ENCODE assay signal across 8 mouse cellular contexts in the genomic region with DNA sequence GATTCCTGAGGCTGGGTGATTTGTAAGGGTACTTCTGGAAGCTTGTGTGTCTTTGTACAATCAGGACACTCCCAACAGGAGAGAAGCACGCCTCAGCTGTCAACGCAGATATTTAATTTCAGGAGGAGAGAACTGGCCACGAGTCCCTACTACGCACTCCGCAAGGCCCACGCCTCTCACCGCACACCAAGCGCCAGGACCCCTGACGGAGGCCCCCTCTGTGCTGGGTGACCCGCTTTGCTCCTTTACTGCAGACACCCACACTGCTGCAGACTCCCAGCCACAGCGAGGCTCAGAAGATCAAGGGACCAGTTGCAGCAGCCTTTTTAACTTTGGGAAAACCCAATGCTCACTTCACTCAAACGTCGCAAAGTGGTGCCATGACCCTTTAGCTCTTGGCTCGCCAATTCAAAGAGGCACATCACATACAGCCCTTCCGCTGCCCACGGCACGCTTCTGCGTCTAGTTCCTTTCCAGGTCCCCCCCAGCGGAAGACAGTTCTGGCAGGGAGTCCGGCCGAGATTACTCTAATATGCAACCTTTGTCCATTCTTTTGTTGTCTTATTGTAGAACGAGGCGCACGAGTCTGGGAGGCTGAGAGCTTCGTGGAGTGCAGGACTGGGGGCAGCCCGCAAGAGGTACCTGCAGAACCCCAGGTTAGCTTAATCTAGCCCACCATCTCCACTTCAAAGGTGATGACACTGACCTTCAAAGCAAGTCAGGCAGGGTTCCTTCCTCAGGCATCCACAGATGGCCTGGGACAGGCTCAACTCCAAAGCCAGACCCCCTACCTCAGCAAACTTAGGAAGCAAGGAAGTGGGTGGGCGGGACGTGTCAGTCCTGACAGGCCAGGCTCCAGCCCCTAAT. TPM values are rescaled to one million over a fixed set of nuclear protein-coding genes. Genes with fewer than 3 reads are reported as not detected.
DNase-seq lines count a peak whose midpoint lies in the region; ATAC-seq and TF ChIP-seq lines count a peak whose summit lies in the region.

No protein-coding gene starts in this region.

- peak; percentile 0; the same call in 1 of the 2 replicates for ATAC-seq in lung, embryonic 15.5 days (ENCODE audit: borderline replicate concordance, extremely low read depth, low FRiP score, low TSS enrichment)
- peak; percentile 25 for ATAC-seq in forebrain, embryonic 16.5 days
- no peak for ATAC-seq in limb, embryonic 14.5 days (ENCODE audit: low FRiP score, low read depth)
- ATAC-seq in stomach, embryonic 14.5 days (ENCODE audit: insufficient number of reproducible peaks, insufficient read depth, low FRiP score, low read depth), result no peak

- DNase-seq in lung, adult 18-20 months, result no peak
- DNase-seq in cerebellum, adult 18-20 months, result peak; percentile 25 to 34
- DNase-seq in limb, embryonic 14.5 days (ENCODE audit: low spot score), result peak; percentile 46
- no peak for DNase-seq in MN1 (ENCODE audit: low spot score)
- no peak for DNase-seq in thymus, postnatal 0 days (ENCODE audit: low spot score)

- H3K4me2 ChIP-seq in lung, embryonic 15.5 days, result peak overlapping the region; percentile 94
- H3K4me2 ChIP-seq in forebrain, embryonic 16.5 days (ENCODE audit: low read length), result peak overlapping the region; percentile 96
- H3K4me2 ChIP-seq in limb, embryonic 14.5 days (replicated peaks; ENCODE audit: low read depth, low read length, severe bottlenecking), result peak overlapping the region; percentile 98
- peak overlapping the region; percentile 75 for H3K4me2 ChIP-seq in stomach, embryonic 14.5 days (replicated peaks; ENCODE audit: low read depth, low read length)

- peak overlapping the region; percentile 86 for H3K4me3 ChIP-seq in lung, embryonic 15.5 days
- peak overlapping the region; percentile 57 for H3K4me3 ChIP-seq in forebrain, embryonic 16.5 days (replicated peaks; ENCODE audit: low read length)
- H3K4me3 ChIP-seq in limb, embryonic 14.5 days (replicated peaks; ENCODE audit: low read length), result peak overlapping the region; percentile 78
- H3K4me3 ChIP-seq in stomach, embryonic 14.5 days (ENCODE audit: low read depth, low read length), result peak overlapping the region; percentile 68

- H3K4me1 ChIP-seq in lung, embryonic 15.5 days, result peaks cover 27% of the 10 kb centered on the region
- peaks cover 21% of the 10 kb centered on the region for H3K4me1 ChIP-seq in forebrain, embryonic 16.5 days (replicated peaks; ENCODE audit: control insufficient read depth, insufficient read depth, low read length)
- peaks cover 16% of the 10 kb centered on the region for H3K4me1 ChIP-seq in limb, embryonic 14.5 days (ENCODE audit: control insufficient read depth, insufficient read depth, low read length)
- H3K4me1 ChIP-seq in stomach, embryonic 14.5 days (ENCODE audit: control insufficient read depth, insufficient read depth, low read length), result peaks cover 8% of the 10 kb centered on the region; the same call in 1 of the 2 replicates

- H3K9me3 ChIP-seq in lung, embryonic 15.5 days, result no peaks in the 10 kb centered on the region
- H3K9me3 ChIP-seq in forebrain, embryonic 16.5 days (ENCODE audit: control insufficient read depth, low read length), result no peaks in the 10 kb centered on the region
- H3K9me3 ChIP-seq in limb, embryonic 14.5 days (ENCODE audit: control insufficient read depth, low read length), result no peaks in the 10 kb centered on the region
- no peaks in the 10 kb centered on the region for H3K9me3 ChIP-seq in stomach, embryonic 14.5 days (ENCODE audit: control insufficient read depth, low read depth, low read length)

- H3K27ac ChIP-seq in lung, embryonic 15.5 days, result peak overlapping the region; percentile 71; the same call in 1 of the 2 replicates
- H3K27ac ChIP-seq in forebrain, embryonic 16.5 days (ENCODE audit: low read length), result no peak overlapping the region
- H3K27ac ChIP-seq in limb, embryonic 14.5 days (replicated peaks; ENCODE audit: low read depth, low read length), result no peak overlapping the region
- H3K27ac ChIP-seq in stomach, embryonic 14.5 days (ENCODE audit: low read length), result no peak overlapping the region; the same call in 1 of the 2 replicates

- no peak for TF ChIP-seq POLR2A in limb, embryonic 14.5 days (IDR thresholded peaks at IDR 0.05; ENCODE audit: borderline replicate concordance, extremely low read depth, insufficient read depth, insufficient read length)

- H3K27me3 ChIP-seq in lung, embryonic 15.5 days, result no peaks in the 10 kb centered on the region
- no peaks in the 10 kb centered on the region for H3K27me3 ChIP-seq in forebrain, embryonic 16.5 days (replicated peaks; ENCODE audit: control insufficient read depth, insufficient read depth, low read length)
- no peaks in the 10 kb centered on the region for H3K27me3 ChIP-seq in limb, embryonic 14.5 days (ENCODE audit: control insufficient read depth, insufficient read depth, low read length)
- no peaks in the 10 kb centered on the region for H3K27me3 ChIP-seq in stomach, embryonic 14.5 days (ENCODE audit: control insufficient read depth, insufficient read depth, low read length)

- H3K9ac ChIP-seq in lung, embryonic 15.5 days, result peak overlapping the region; percentile 79
- H3K9ac ChIP-seq in forebrain, embryonic 16.5 days (replicated peaks; ENCODE audit: low read depth, low read length), result peak overlapping the region; percentile 67
- H3K9ac ChIP-seq in limb, embryonic 14.5 days (ENCODE audit: low read depth, low read length, severe bottlenecking), result peak overlapping the region; percentile 87
- peak overlapping the region; percentile 86; the same call in 1 of the 2 replicates for H3K9ac ChIP-seq in stomach, embryonic 14.5 days (replicated peaks; ENCODE audit: low read depth, low read length)

- no peaks in the 10 kb centered on the region for H3K36me3 ChIP-seq in lung, embryonic 15.5 days
- H3K36me3 ChIP-seq in forebrain, embryonic 16.5 days (ENCODE audit: control insufficient read depth, insufficient read depth), result no peaks in the 10 kb centered on the region
- no peaks in the 10 kb centered on the region for H3K36me3 ChIP-seq in limb, embryonic 14.5 days (ENCODE audit: control insufficient read depth, insufficient read depth, low read length)
- H3K36me3 ChIP-seq in stomach, embryonic 14.5 days (ENCODE audit: control insufficient read depth, insufficient read depth, low read length), result no peaks in the 10 kb centered on the region

- 25% methylated on average over 28 of the region's 28 CpGs for WGBS in lung, embryonic 15.5 days
- 55% methylated on average over 28 of the region's 28 CpGs for WGBS in forebrain, embryonic 16.5 days
- 33% methylated on average over 28 of the region's 28 CpGs for WGBS in limb, embryonic 14.5 days
- WGBS in stomach, embryonic 14.5 days, result 33% methylated on average over 28 of the region's 28 CpGs

RNA-seq across cellular contexts. Expression of a gene that starts 1.2 kb away (rescaled TPM):
- 98.5 and 99.1 TPM in 2 replicates for polyA plus RNA-seq in lung, embryonic 15.5 days (2015; fragmentation: Nextera tagmentation; extraction: Ambion mirVana)
- polyA plus RNA-seq in forebrain, embryonic 16.5 days (2015; fragmentation: Nextera tagmentation; extraction: Ambion mirVana), result 76.8 and 80.7 TPM in 2 replicates
- 105 and 108 TPM in 2 replicates for polyA plus RNA-seq in limb, embryonic 14.5 days (2012; rRNA removed)
- polyA plus RNA-seq in limb, embryonic 14.5 days (2014; fragmentation: Nextera tagmentation; extraction: Ambion mirVana), result 89.5 and 94.5 TPM in 2 replicates
- polyA plus RNA-seq in stomach, embryonic 14.5 days (2014; fragmentation: Nextera tagmentation; extraction: Ambion mirVana), result 96.4 and 105 TPM in 2 replicates
- polyA plus RNA-seq in thymus, postnatal 0 days (2015; fragmentation: Nextera tagmentation; extraction: Ambion mirVana), result 64.7 and 64.9 TPM in 2 replicates

Comparison
In these comparisons a context has a peak if more than half of its experiments do, and no peak if none do; other contexts are left out.
1. ATAC-seq: peak in lung, embryonic 15.5 days (single experiment) and forebrain, embryonic 16.5 days (single experiment); none in limb, embryonic 14.5 days (single experiment) and stomach, embryonic 14.5 days (single experiment).
2. DNase-seq: peak in cerebellum, adult 18-20 months (2 of 2) and limb, embryonic 14.5 days (single experiment); none in lung, adult 18-20 months (0 of 2), MN1 (single experiment) and thymus, postnatal 0 days (single experiment).
3. Peak in every context shown above with its lines, with median percentiles within 50 percentile points of each other: H3K4me2 ChIP-seq, H3K4me3 ChIP-seq and H3K9ac ChIP-seq.